Mouse (Mus musculus) inflammation-experienced regulatory T-cells, adult 6 months (primary cell): Measurements from ENCODE around the gene Ctnnd1. TPM values are rescaled to one million over a fixed set of nuclear protein-coding genes. Genes with fewer than 3 reads are reported as not detected.
"Not testable (repeated sequence)": the region's sequence is repeated elsewhere in the genome, so short reads cannot be mapped to it uniquely, and the experiment has no call there.

Experiments
- ATAC-seq: one replicate; pipeline ENCODE4 v1.8.0; 2017
- polyA plus RNA-seq, 3 experiments: library from polyadenylated mRNA; unstranded; fragments of 100-300 nt; shearing (Covaris generic); gene quantifications; one replicate each; pipeline ENCODE4 v1.2.1; 2017

The Ctnnd1 gene
- under 1 TPM; 0.35 to 0.97 (median 0.62) TPM for polyA plus RNA-seq

- ATAC-seq = peak; percentile 59
Observed at GRCm38 (mm10) chr2:84650464-84651195, at the start of gene Ctnnd1. Gene Ctnnd1, minus strand, starts transcription at chr2:84650765.

- ATAC-seq = no peak
Observed at GRCm38 (mm10) chr2:84695007-84695695, 44.6 kb upstream of the Ctnnd1 start.

GRCm38 (mm10) chr2:84690050-84690449 lies 39.5 kb upstream of the Ctnnd1 start:
- no peak for ATAC-seq

DNA sequence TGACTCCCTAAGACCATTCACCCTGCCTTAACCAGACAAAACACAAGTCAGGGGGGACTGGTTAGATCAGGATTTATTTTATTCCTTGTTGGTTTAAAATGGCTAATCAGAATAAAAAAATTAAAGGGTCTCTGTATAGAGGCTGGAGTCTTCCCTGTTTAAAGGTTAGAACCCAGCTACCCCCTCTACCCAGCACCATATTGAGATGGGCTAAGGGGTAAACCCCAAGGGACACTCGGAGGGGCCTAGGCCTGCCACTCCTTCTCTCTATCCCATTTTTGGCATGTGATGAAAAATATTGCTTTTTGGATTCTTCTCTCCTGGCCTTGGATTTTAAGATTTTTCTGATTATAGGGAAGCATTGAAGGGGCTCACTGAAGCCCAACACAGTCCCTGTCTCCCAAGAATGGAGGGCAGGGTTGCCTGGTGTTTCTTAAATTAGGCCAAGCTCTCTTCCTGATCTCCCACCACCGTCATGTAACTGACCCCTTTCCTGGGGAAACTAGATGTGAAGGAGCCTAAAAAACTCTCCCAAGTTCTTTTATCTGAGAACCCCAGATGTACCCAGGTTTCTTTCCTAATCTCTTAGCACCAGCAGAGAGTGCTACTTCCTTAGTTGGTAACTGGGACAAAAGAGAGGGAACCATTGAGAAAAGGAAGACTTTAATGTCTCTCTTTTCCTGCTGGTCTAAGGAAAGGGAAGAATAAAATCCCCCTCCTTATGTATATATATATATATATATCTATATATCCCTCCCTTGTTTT lies 37.7 kb upstream of the Ctnnd1 start:
- ATAC-seq = no peak

GRCm38 (mm10) chr2:84682605-84683183 lies 32.1 kb upstream of the Ctnnd1 start:
- ATAC-seq = no peak

DNA sequence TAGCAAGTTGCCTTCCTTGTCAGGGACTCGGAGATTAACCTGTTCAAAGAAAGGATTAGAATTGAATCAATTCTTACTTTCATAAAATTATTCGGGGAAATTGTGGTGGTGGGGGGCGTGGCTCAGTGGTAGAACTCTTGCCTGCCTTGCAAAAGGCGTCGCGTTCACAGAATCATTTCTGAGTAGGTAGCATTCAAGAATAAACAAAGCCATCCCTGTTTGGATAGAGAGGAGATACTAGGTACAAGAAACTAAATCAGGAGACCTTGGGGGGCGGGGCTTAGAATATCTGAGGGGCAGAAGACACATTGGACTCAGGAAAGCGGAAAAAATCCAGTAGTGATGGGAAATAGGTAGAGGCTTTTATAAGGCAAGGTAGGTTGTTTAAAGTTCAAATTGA lies 28.5 kb upstream of the Ctnnd1 start, which contains the start of gene Tmx2:
Tmx2 (minus strand) TSS at position 125 of the 400 bp plus-strand sequence.
- ATAC-seq = no peak

- peak; percentile 98 for ATAC-seq
Observed at GRCm38 (mm10) chr2:84677968-84678880, 27.7 kb upstream of the Ctnnd1 start, which contains the start of the genes Gm28635 and Med19. Gene Gm28635, minus strand, starts transcription at chr2:84678041. Gene Med19, plus strand, starts transcription at chr2:84678402.

GRCm38 (mm10) chr2:84677270-84677967 lies 26.9 kb upstream of the Ctnnd1 start:
- ATAC-seq = peak; percentile 5

DNA sequence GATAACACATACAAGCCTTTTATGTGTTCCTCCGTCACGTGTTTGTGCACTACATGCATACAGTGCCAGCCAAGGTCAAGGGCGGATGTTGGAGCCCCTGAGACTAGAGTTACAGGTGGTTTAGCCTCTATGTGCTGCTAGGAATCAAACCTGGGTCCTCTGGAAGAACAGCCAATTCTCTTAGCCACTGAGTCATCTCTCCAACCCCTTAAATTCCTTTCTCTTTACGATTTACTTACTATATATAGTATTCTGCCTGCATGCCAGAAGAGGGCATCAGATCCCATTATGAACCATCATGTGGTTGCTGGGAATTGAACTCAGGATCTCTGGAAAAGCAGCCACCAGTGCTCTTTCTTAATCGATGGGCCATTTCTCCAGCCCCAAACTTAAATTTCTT lies 21.0 kb upstream of the Ctnnd1 start:
- not testable (repeated sequence) for ATAC-seq

DNA sequence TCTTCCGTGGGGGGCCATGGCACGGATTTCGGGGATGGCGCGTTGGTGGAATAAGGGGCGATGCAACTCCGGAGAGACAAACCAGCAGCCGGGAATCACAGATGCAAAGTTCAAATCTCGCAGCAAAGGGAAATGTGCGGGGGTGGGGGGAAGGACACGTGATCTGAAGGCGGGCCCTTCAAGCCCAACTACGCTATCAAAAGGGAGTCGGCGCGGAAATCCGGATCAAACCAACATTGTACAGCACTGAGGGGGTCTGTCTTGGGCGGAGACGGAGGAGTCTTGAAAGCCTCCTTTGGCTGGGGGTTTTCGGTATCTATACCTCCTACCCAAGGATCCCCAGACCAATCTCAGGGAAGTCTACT lies 20.0 kb upstream of the Ctnnd1 start, which contains the start of gene Selenoh:
Selenoh (minus strand) TSS at position 202 of the 365 bp plus-strand sequence.
- ATAC-seq = peak; percentile 99

DNA sequence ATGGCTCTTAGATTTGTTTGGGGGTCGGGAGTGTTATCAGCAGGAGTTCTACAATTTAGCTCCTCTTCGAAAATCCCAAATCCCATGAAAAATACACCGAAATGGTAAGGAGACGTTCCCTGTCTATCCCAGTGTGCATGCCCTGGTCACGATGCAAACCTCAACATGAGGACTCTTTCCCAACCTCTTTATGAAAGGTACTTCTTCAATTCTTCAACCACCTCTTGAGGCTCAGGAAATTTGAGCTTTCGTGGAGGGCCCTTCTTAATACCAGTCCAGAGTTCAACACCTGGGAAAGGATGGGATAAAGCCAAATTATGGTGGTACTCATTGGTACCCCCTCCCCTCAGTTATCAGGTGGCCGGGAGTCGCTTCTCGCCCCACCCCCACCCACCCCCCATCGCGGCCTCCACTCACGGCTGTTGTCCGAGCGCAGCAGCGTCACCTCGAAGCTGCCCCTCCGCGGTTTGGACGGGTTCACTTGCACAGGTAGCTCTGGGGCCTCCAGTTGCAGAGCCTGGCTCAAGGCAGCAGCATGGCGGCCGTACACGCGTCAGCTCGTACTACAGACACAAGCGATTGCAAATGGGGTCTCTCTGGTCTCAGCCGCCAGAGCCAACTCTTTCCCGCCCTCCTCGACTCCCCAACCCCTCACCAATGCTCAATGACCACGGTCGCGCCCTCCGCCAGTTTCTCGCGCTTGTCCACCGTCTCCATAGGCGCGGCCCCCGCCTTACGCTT lies 19.4 kb upstream of the Ctnnd1 start:
- ATAC-seq = peak; percentile 5

GRCm38 (mm10) chr2:84666081-84666480 lies 15.5 kb upstream of the Ctnnd1 start:
- no peak for ATAC-seq

DNA sequence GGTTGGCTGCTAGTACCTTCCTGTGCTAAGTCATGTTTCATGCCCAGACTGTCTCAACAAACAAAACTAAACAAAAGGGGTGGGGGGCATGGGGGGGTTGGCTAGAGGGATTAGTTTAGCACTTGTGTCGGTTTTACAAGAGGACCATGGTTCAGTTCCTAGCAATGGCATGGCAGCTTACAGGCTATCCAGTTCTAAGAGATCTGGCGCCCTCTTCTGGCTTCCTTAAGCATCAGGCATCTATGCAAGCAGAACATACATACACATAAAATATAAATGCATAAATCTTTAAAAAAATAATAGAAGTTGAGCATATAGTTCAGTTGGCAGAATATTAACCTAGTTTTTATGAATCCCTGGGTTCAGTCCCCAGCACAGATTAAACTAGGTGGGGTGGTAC lies 12.3 kb upstream of the Ctnnd1 start:
- ATAC-seq = no peak

GRCm38 (mm10) chr2:84660253-84660652 lies 9.7 kb upstream of the Ctnnd1 start:
- ATAC-seq = peak; percentile 96

DNA sequence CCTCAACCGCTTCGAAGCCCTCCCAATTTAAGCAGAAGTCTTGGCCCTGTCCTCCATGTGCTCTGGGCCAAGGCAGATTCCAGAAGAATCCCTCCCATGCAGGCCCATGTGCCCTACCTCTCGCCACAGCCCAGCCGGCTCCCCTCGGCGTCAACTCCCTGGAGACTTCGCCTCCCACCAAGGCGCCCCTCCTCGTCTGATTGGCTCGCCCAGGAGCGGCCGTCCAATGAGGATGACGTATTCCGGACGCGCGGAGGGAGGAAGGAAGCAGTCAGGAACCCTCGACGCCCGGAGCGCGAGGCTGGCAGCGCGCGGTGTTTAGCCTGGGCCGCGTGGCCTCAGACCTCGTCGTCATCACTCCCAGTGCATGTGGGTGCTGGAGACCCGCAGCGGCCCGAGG lies 8.2 kb upstream of the Ctnnd1 start, which contains the start of gene Btbd18:
Btbd18 (plus strand) TSS at position 274 of the 400 bp plus-strand sequence.
- ATAC-seq = no peak

DNA sequence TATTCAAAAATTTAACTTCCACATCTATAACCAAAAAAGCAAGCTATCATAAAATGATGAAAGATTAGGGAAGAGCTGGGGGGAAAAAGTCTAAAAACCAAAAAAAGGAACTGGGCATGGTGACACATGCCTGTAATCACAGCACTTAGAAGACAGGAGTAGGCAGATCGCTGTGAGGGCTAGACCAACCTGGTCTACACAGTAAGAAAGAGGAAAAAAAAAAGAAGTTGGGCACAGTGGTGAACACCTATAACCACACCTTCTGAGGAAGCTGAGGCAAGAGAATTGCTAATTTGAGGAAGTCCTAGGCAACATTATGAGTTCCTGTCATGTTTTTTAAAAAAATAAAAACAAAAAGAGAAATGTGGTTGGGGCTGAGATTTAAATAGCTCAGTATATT lies 5.3 kb upstream of the Ctnnd1 start:
- ATAC-seq = no peak

DNA sequence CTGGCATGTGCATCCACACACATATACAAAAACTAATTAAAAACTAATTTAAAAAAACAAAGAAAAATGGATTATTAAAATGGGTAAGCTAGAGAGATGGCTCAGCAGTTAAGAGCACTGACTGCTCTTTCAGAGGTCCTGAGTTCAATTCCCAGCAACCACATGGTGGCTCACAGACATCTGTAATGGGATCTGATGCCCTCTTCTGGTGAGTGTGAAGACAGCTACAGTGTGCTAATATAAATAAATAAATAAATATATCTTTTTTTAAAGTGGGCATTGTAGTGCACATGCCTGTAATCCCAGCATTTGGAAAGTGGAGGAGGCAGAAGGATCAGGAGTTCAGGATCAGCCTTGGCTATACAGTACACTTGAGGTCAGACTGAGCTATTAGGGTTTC lies 2.8 kb upstream of the Ctnnd1 start:
- no peak for ATAC-seq

- no peak for ATAC-seq
Observed at GRCm38 (mm10) chr2:84649674-84650073, 891 bp downstream of the Ctnnd1 start.

DNA sequence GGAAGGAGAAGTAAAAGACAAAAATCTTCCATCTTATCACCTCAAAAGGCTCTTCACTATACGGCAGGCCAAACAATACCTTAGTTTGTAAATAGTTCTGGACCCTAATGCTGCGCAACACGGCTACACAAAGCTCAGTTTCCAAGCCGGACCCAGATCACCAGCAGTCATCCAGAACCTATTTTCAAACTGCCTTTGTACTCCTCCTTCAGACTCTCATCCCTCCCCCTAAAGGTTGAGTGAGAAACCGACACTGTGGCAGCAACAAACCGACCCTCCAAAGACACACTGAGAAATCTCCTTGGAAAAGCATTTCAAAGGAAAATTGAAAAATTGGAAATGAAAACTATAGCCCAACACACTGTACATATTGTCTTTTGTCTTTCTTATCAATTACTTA lies 2.2 kb downstream of the Ctnnd1 start:
- ATAC-seq = no peak

DNA sequence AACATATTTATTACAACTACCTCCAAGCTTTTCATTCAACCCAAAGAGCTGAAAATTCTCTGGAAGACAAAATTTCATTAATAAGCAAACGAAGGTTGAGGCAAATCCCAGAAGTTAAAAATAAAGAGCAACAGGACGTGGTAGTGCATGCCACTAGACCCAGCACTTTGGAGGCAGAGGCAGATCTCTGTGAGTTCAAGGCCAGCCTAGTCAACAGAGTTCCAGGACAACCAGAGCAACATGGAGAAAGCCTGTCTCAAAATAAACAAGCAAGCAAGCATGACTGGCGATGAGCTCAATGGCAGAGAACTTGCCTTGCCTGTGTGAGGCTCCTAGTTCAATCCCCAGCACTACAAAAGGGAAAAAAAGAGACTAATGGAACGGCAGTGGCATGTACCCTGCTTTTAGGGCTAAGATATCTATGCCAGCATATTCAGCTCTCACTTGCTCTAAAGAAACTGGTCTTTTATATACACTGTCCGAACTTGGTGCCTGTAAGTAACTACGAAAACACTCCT lies 3.5 kb downstream of the Ctnnd1 start:
- ATAC-seq = no peak
